In the genomic region with DNA sequence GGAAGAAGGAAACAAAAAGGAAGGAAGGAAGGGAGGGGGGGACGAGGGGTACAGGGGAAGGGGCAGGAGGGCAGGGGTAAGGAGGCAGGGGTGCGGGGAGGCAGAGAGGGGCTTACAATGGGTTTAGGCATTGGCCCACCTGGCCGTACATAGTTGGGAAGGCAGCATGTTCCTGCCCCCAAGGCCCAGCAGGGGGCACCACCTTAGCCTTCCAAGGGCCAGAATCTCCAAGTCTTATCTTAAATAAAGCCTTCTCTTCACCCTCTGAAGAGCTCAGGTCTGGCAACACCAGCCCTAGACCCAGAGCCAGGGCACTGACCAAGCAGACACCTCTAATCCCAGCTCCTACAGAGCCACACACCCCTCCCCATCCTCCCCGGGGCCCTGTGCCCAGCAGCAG, we compare ENCODE assay signal across 13 mouse cellular contexts.
DNase-seq lines count a peak whose midpoint lies in the region; ATAC-seq and TF ChIP-seq lines count a peak whose summit lies in the region.
"Had no signal": no experiment of that assay in that cellular context is flagged by ENCODE, and none has a peak within 500 bp of the region (broad histone marks: within the 10 kb centered on the region; RNA-seq: fewer than 3 reads in every experiment).

No protein-coding gene starts in this region.

- no peaks in the 10 kb centered on the region for H3K36me3 ChIP-seq in heart, adult 2 months (ENCODE audit: control insufficient read depth, insufficient read depth, low read length)
- H3K36me3 ChIP-seq in forebrain, embryonic 11.5 days (ENCODE audit: control insufficient read depth, insufficient read depth, low read length) = peaks cover 16% of the 10 kb centered on the region

- H3K27me3 ChIP-seq in heart, adult 2 months (ENCODE audit: control insufficient read depth, insufficient read depth, low read length) = no peaks in the 10 kb centered on the region
- no peaks in the 10 kb centered on the region for H3K27me3 ChIP-seq in forebrain, embryonic 11.5 days (ENCODE audit: control insufficient read depth, insufficient read depth, low read length)
- H3K27me3 ChIP-seq: liver, embryonic 15.5 days; neural tube, embryonic 13.5 days had no signal

- H3K79me2 ChIP-seq in heart, adult 2 months (replicated peaks; ENCODE audit: control insufficient read depth, insufficient read depth, low read length) = no peaks in the 10 kb centered on the region

- H3K4me2 ChIP-seq in forebrain, embryonic 11.5 days (ENCODE audit: low read depth, low read length, severe bottlenecking) = no peak overlapping the region
- H3K4me2 ChIP-seq: liver, embryonic 15.5 days; neural tube, embryonic 13.5 days had no signal

- WGBS in heart, adult 2 months = 67% methylated on average over 4 of the region's 4 CpGs
- WGBS in forebrain, embryonic 11.5 days = 87% methylated on average over 4 of the region's 4 CpGs

- intact Hi-C loops in heart, adult 2 months (cut with DNase I) = loop anchor here (5.0 kb wide), 1 partner anchor 62 kb away; no protein-coding TSS in a partner anchor

- no peak overlapping the region for H3K9ac ChIP-seq in heart, adult 2 months (ENCODE audit: low read depth, low read length)
- no peak overlapping the region for H3K9ac ChIP-seq in forebrain, embryonic 11.5 days (ENCODE audit: low read length)
- H3K9ac ChIP-seq: liver, embryonic 15.5 days; neural tube, embryonic 13.5 days had no signal

- peak; percentile 58 for TF ChIP-seq CTCF in heart, adult 2 months (IDR thresholded peaks at IDR 0.05)

- no peak for TF ChIP-seq POLR2A in heart, adult 2 months (IDR thresholded peaks at IDR 0.05; ENCODE audit: insufficient read depth, low read depth, low read length)

- DNase-seq in heart, adult 2 months = no peak
- no peak for DNase-seq in heart, adult 9 months (ENCODE audit: low spot score in 2 of 2)
- DNase-seq in lung, postnatal 10 days = peak; percentile 24
- DNase-seq in lung, postnatal 25 days (ENCODE audit: low spot score) = no peak
- peak; percentile 18 for DNase-seq in NIH3T3 (ENCODE audit: low read depth)
- DNase-seq in thymus, postnatal 25 days = peak; percentile 23
- DNase-seq in forebrain, embryonic 11.5 days (ENCODE audit: low spot score) = no peak
- DNase-seq: adrenal gland, postnatal 14 days; cerebellum, adult 8-10 months; kidney, postnatal 14 days; midbrain, embryonic 14.5 days had no signal

- no peak overlapping the region for H3K4me3 ChIP-seq in heart, adult 2 months
- no peak overlapping the region for H3K4me3 ChIP-seq in forebrain, embryonic 11.5 days (ENCODE audit: low read depth, low read length)
- H3K4me3 ChIP-seq: liver, embryonic 15.5 days; neural tube, embryonic 13.5 days had no signal

- no peaks in the 10 kb centered on the region for H3K4me1 ChIP-seq in heart, adult 2 months (ENCODE audit: control insufficient read depth, insufficient read depth, low read length)
- no peaks in the 10 kb centered on the region for H3K4me1 ChIP-seq in forebrain, embryonic 11.5 days (replicated peaks; ENCODE audit: control insufficient read depth, insufficient read depth, low read length)

- TF ChIP-seq EP300 in heart, adult 2 months (IDR thresholded peaks at IDR 0.05; ENCODE audit: insufficient read depth, low read depth, low read length) = no peak

- H3K9me3 ChIP-seq in forebrain, embryonic 11.5 days (ENCODE audit: control insufficient read depth, low read length) = no peaks in the 10 kb centered on the region; the same call in none of the 2 replicates

- H3K27ac ChIP-seq in heart, adult 2 months = no peak overlapping the region
- H3K27ac ChIP-seq in forebrain, embryonic 11.5 days (ENCODE audit: low read depth, low read length) = no peak overlapping the region
- H3K27ac ChIP-seq: liver, embryonic 15.5 days; neural tube, embryonic 13.5 days had no signal

- no peak for ATAC-seq in forebrain, embryonic 11.5 days (replicated peaks; ENCODE audit: low FRiP score)

Comparison
In these comparisons a context has a peak if more than half of its experiments do, and no peak if none do; other contexts are left out.
1. DNase-seq: peak in lung, postnatal 10 days (single experiment), NIH3T3 (single experiment) and thymus, postnatal 25 days (single experiment); none in heart, adult 2 months (0 of 2), heart, adult 9 months (0 of 2), lung, postnatal 25 days (single experiment) and forebrain, embryonic 11.5 days (single experiment).